Mouse (Mus musculus) heart, embryonic 12.5 days (tissue): ENCODE data around the gene Pde10a. TPM values are rescaled to one million over a fixed set of nuclear protein-coding genes. Genes with fewer than 3 reads are reported as not detected.

Source experiments
- ATAC-seq: fragments of 200-750 bp; cut with Nextera tagmentation; 2 replicates; pipeline ENCODE4 v1.8.0; 2017; ENCODE audit warnings: moderate TSS enrichment, moderate library complexity; ENCODE audit not compliant: insufficient number of reproducible peaks, low FRiP score
- H3K27ac ChIP-seq: fragments of 300-500 bp; sonication (generic); 2 replicates; pipeline ENCODE4 v1.5.1; 2016; ENCODE audit warnings: mild to moderate bottlenecking, moderate library complexity; ENCODE audit not compliant: poor library complexity, severe bottlenecking
- H3K27me3 ChIP-seq: fragments of 300-500 bp; sonication (generic); replicated peaks from 2 replicates; pipeline ENCODE4 v1.6.1; 2016; ENCODE audit warnings: mild to moderate bottlenecking, moderate library complexity
- H3K36me3 ChIP-seq: fragments of 300-500 bp; sonication (generic); 2 replicates; pipeline ENCODE4 v1.6.1; 2016; ENCODE audit warnings: mild to moderate bottlenecking, moderate library complexity
- H3K4me1 ChIP-seq: fragments of 300-500 bp; sonication (generic); replicated peaks from 2 replicates; pipeline ENCODE4 v1.6.1; 2016; ENCODE audit warnings: mild to moderate bottlenecking
- H3K4me2 ChIP-seq: fragments of 300-500 bp; sonication (generic); 2 replicates; pipeline ENCODE4 v1.6.1; 2016; ENCODE audit warnings: mild to moderate bottlenecking, moderate library complexity
- H3K4me3 ChIP-seq: fragments of 300-500 bp; sonication (generic); 2 replicates; pipeline ENCODE4 v1.5.1; 2016; ENCODE audit warnings: mild to moderate bottlenecking
- H3K9ac ChIP-seq: fragments of 300-500 bp; sonication (generic); 2 replicates; pipeline ENCODE4 v1.6.1; 2016; ENCODE audit warnings: mild to moderate bottlenecking, moderate library complexity
- H3K9me3 ChIP-seq: fragments of 300-500 bp; sonication (generic); replicated peaks from 2 replicates; pipeline ENCODE4 v1.6.1; 2016; ENCODE audit warnings: mild to moderate bottlenecking, moderate library complexity
- WGBS: fragments of 180-500 bp; shearing (Covaris S2); methylation state at CpG from one replicate; pipeline ENCODE4 v1.1.7; 2016; 5-methylcytosine and 5-hydroxymethylcytosine counted together
- polyA plus RNA-seq: library from polyadenylated mRNA; unstranded; fragments of >200 nt; fragmentation: Nextera tagmentation; extraction: Ambion mirVana; gene quantifications from 2 replicates; pipeline ENCODE4 v1.2.1, GENCODE M21; 2016

Gene Pde10a
- polyA plus RNA-seq, 1 experiment from 2014 or later, result 1.4 TPM

DNA sequence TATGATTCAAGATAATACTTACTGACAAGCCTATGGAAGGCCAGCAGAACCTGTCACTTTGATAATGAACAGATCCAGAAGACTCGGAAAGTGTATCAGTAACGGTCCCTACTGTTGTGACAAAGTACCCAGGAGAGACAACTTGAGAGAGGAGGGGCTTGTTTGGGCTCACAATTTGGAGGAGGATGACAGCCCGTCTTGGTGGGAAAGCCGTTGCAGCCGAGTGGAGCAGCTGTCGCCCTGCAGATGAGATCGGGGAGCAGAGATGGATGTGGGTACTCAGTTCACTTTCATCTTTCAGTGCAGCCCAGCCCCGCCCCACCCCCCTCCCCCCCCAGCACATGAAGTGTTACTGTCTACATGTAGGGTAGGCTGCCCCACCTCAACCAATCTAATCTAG, 398.6 kb downstream of the Pde10a start:
- H3K4me1 ChIP-seq, result peaks cover 7% of the 10 kb centered on the region
- no peak for ATAC-seq
- H3K4me2 ChIP-seq, result no peak overlapping the region
- H3K27ac ChIP-seq, result no peak overlapping the region
- H3K36me3 ChIP-seq, result no peaks in the 10 kb centered on the region
- no peaks in the 10 kb centered on the region for H3K9me3 ChIP-seq
- no peak overlapping the region for H3K4me3 ChIP-seq
- 32% methylated on average over 8 of the region's 8 CpGs for WGBS
- H3K9ac ChIP-seq, result no peak overlapping the region
- peaks cover 64% of the 10 kb centered on the region for H3K27me3 ChIP-seq

DNA sequence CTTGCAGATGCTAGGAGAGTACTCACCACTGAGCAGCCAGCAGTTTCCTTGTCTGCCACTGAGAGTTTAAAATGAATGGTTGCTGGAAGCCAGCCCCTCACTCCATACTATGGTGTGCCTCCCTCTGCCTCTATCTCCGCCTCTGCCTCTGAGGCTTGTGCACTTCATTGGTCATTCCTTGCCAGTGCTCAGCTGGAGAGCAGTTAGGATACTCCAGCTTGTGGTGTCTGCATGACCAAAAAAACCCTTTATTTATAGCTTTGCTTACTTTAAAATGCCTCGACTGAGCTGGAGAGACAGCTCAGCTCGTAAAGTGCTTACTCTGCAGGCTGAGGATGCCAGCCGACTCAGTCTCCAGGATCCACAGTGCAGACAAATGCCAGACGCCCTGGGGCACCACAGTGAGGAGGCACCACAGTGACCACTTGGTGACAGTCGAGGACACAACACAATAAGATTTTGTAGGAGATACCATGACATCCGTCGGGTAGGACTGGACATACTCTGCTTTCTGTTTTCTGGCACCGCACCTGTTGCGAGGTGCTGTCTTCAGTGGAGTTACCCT, 400.7 kb downstream of the Pde10a start:
- Histone ChIP-seq H3K4me2 (no peak overlapping the region), H3K4me3 (no peak overlapping the region), H3K4me1 (peaks cover 7% of the 10 kb centered on the region), H3K27me3 (peaks cover 54% of the 10 kb centered on the region), H3K9me3 (no peaks in the 10 kb centered on the region), H3K36me3 (no peaks in the 10 kb centered on the region), H3K27ac (no peak overlapping the region), H3K9ac (no peak overlapping the region)
- no peak for ATAC-seq
- 52% methylated on average over 10 of the region's 10 CpGs for WGBS

DNA sequence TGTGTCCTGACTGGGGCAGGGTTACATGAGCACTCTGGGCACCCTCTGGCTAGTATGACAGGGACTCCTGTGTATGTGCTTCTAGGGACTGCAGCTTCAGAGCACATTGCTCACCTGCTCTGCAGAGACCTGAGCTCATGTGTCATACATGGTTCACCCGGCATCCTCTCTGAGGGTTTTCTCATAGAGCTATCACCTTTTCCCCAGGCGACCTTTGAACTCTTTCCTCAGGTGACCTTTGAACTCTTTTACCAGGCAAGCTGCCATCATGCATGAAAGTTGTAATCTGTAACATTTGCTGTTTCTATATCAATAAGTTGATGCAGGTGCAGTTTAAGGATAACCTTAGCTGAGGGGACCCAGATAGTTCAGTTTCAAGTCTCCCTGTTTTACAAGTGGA, 403.4 kb downstream of the Pde10a start:
- peaks cover 5% of the 10 kb centered on the region for H3K4me1 ChIP-seq
- H3K4me2 ChIP-seq, result no peak overlapping the region
- H3K27me3 ChIP-seq, result peaks cover 55% of the 10 kb centered on the region
- H3K9me3 ChIP-seq, result no peaks in the 10 kb centered on the region
- no peak overlapping the region for H3K27ac ChIP-seq
- no peak overlapping the region for H3K9ac ChIP-seq
- H3K36me3 ChIP-seq, result no peaks in the 10 kb centered on the region
- no peak for ATAC-seq
- no peak overlapping the region for H3K4me3 ChIP-seq
- 65% methylated on average over 2 of the region's 2 CpGs for WGBS

GRCm38 (mm10) chr17:8929636-8930035, 404.5 kb downstream of the Pde10a start:
- H3K36me3 ChIP-seq, result no peaks in the 10 kb centered on the region
- no peak for ATAC-seq
- no peaks in the 10 kb centered on the region; the same call in 1 of the 2 replicates for H3K4me1 ChIP-seq
- no peaks in the 10 kb centered on the region for H3K9me3 ChIP-seq
- 62% methylated on average over 8 of the region's 8 CpGs for WGBS
- H3K4me2 ChIP-seq, result no peak overlapping the region
- no peak overlapping the region for H3K27ac ChIP-seq
- no peak overlapping the region for H3K4me3 ChIP-seq
- H3K27me3 ChIP-seq, result peaks cover 60% of the 10 kb centered on the region
- no peak overlapping the region for H3K9ac ChIP-seq

DNA sequence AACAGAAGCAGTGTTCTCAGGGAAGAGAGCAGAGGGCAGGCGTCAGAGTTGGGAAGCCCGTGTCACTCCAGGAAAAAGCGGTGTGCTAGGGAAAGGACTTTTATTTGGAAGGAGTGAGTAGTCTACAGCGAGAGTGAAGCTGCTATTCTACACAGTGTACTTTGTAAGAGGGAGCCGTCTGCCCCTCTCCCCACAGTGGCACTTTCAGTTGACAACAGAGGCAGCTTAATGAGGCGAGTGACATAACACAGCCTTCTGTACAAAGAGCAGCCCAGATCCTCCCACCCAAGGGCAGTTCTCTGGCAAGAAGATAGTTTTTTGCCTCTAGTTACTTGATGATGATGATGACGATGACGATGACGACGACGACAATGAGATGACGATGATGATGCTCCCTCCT, 410.4 kb downstream of the Pde10a start:
- H3K27ac ChIP-seq, result no peak overlapping the region
- H3K4me1 ChIP-seq, result no peaks in the 10 kb centered on the region; the same call in 1 of the 2 replicates
- peaks cover 58% of the 10 kb centered on the region for H3K27me3 ChIP-seq
- 48% methylated on average over 12 of the region's 12 CpGs for WGBS
- no peak overlapping the region for H3K4me2 ChIP-seq
- no peak overlapping the region for H3K4me3 ChIP-seq
- H3K9ac ChIP-seq, result no peak overlapping the region
- no peaks in the 10 kb centered on the region for H3K9me3 ChIP-seq
- no peak for ATAC-seq
- no peaks in the 10 kb centered on the region for H3K36me3 ChIP-seq

GRCm38 (mm10) chr17:8936603-8937002, 411.4 kb downstream of the Pde10a start:
- H3K36me3 ChIP-seq, result no peaks in the 10 kb centered on the region
- H3K9ac ChIP-seq, result no peak overlapping the region
- no peak for ATAC-seq
- no peaks in the 10 kb centered on the region for H3K4me1 ChIP-seq
- H3K4me2 ChIP-seq, result no peak overlapping the region
- 5% methylated on average over 4 of the region's 4 CpGs for WGBS
- H3K9me3 ChIP-seq, result no peaks in the 10 kb centered on the region
- H3K27me3 ChIP-seq, result peaks cover 64% of the 10 kb centered on the region
- no peak overlapping the region for H3K4me3 ChIP-seq
- no peak overlapping the region for H3K27ac ChIP-seq

- Histone ChIP-seq H3K9ac (no peak overlapping the region), H3K4me3 (no peak overlapping the region), H3K9me3 (peaks cover 10% of the 10 kb centered on the region; the same call in 1 of the 2 replicates), H3K27ac (no peak overlapping the region), H3K27me3 (peaks cover 29% of the 10 kb centered on the region; the same call in 1 of the 2 replicates), H3K4me1 (0 out of 2 replicates have a peak, but pooled peaks cover 7% of the 10 kb centered on the region), H3K36me3 (0 out of 2 replicates have a peak, but pooled peaks cover 3% of the 10 kb centered on the region), H3K4me2 (no peak overlapping the region)
- ATAC-seq, result no peak
- WGBS, result 63% methylated on average over 5 of the region's 5 CpGs
These were observed 426.4 kb downstream of the Pde10a start for GRCm38 (mm10) chr17:8951588-8951987.

GRCm38 (mm10) chr17:8952951-8953350, 427.8 kb downstream of the Pde10a start:
- peaks cover 10% of the 10 kb centered on the region; the same call in 1 of the 2 replicates for H3K9me3 ChIP-seq
- H3K4me1 ChIP-seq, result 0 out of 2 replicates have a peak, but pooled peaks cover 8% of the 10 kb centered on the region
- H3K9ac ChIP-seq, result no peak overlapping the region
- peaks cover 18% of the 10 kb centered on the region; the same call in 1 of the 2 replicates for H3K27me3 ChIP-seq
- ATAC-seq, result no peak
- 85% methylated on average over 8 of the region's 8 CpGs for WGBS
- no peak overlapping the region for H3K27ac ChIP-seq
- H3K4me2 ChIP-seq, result no peak overlapping the region
- 0 out of 2 replicates have a peak, but pooled peaks cover 3% of the 10 kb centered on the region for H3K36me3 ChIP-seq
- H3K4me3 ChIP-seq, result no peak overlapping the region

DNA sequence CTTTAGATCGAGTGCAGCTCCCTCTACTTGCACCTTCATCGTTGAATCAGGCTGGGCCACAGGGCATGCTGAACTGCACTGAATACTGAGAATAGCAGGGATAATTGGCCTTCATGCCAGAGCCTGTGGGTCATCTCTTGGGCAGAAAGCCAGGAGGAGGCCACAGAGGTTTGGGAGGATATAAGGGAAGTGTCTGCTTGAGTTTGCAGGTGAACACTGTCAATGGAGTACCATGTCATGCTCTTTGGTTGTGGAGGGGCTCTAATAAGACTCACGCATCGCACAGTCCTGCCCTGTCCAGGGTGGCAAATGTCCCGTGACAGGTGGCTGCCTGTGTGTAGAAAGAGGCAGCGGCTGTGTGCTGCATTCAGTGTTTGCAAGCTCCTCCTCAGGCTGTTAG, 433.0 kb downstream of the Pde10a start:
- 0 out of 2 replicates have a peak, but pooled peaks cover 5% of the 10 kb centered on the region for H3K4me1 ChIP-seq
- H3K27me3 ChIP-seq, result peaks cover 3% of the 10 kb centered on the region
- H3K27ac ChIP-seq, result no peak overlapping the region
- H3K9me3 ChIP-seq, result no peaks in the 10 kb centered on the region
- H3K4me2 ChIP-seq, result no peak overlapping the region
- H3K9ac ChIP-seq, result no peak overlapping the region
- 78% methylated on average over 6 of the region's 6 CpGs for WGBS
- no peak for ATAC-seq
- H3K36me3 ChIP-seq, result no peaks in the 10 kb centered on the region
- H3K4me3 ChIP-seq, result no peak overlapping the region

GRCm38 (mm10) chr17:8960386-8960785, 435.2 kb downstream of the Pde10a start:
- Histone ChIP-seq H3K36me3 (no peaks in the 10 kb centered on the region), H3K4me3 (no peak overlapping the region), H3K9me3 (no peaks in the 10 kb centered on the region), H3K4me1 (0 out of 2 replicates have a peak, but pooled peaks cover 5% of the 10 kb centered on the region), H3K27ac (no peak overlapping the region), H3K4me2 (no peak overlapping the region), H3K27me3 (no peaks in the 10 kb centered on the region; the same call in none of the 2 replicates), H3K9ac (no peak overlapping the region)
- ATAC-seq, result no peak
- WGBS, result 88% methylated on average over 4 of the region's 4 CpGs

GRCm38 (mm10) chr17:8961097-8961496, 435.9 kb downstream of the Pde10a start:
- Histone ChIP-seq H3K4me3 (no peak overlapping the region), H3K36me3 (no peaks in the 10 kb centered on the region), H3K9ac (no peak overlapping the region), H3K27me3 (no peaks in the 10 kb centered on the region; the same call in none of the 2 replicates), H3K4me1 (0 out of 2 replicates have a peak, but pooled peaks cover 5% of the 10 kb centered on the region), H3K9me3 (no peaks in the 10 kb centered on the region), H3K27ac (no peak overlapping the region), H3K4me2 (no peak overlapping the region)
- WGBS, result 86% methylated on average over 5 of the region's 5 CpGs
- no peak for ATAC-seq

- Histone ChIP-seq H3K9me3 (no peaks in the 10 kb centered on the region), H3K36me3 (no peaks in the 10 kb centered on the region), H3K9ac (no peak overlapping the region), H3K27ac (no peak overlapping the region), H3K4me2 (no peak overlapping the region), H3K27me3 (no peaks in the 10 kb centered on the region; the same call in none of the 2 replicates), H3K4me3 (no peak overlapping the region), H3K4me1 (0 out of 2 replicates have a peak, but pooled peaks cover 5% of the 10 kb centered on the region)
- 74% methylated on average over 14 of the region's 14 CpGs for WGBS
- no peak for ATAC-seq
These were observed 436.5 kb downstream of the Pde10a start for GRCm38 (mm10) chr17:8961644-8962043.
